Mouse (Mus musculus) C2C12 (cell line): Measurements from ENCODE around the gene Stxbp1.

Experiments
- CTCF ChIP-seq: IDR thresholded peaks from one replicate; pipeline ENCODE4 v1.5.1; 2011; ENCODE audit not compliant: control insufficient read depth, insufficient read depth, insufficient read length
- MYOD1 ChIP-seq: IDR thresholded peaks from one replicate; pipeline ENCODE4 v1.6.1; 2011; ENCODE audit warnings: low read depth; ENCODE audit not compliant: control insufficient read depth, insufficient read length
- USF1 ChIP-seq: IDR thresholded peaks from one replicate; pipeline ENCODE4 v1.6.1; 2011; ENCODE audit warnings: low read depth, mild to moderate bottlenecking, control low read depth, moderate library complexity

- TF ChIP-seq CTCF (no peak), MYOD1 (no peak), USF1 (no peak)
Observed at GRCm38 (mm10) chr2:32823579-32824154, 23.4 kb downstream of the Stxbp1 start.
